Mouse (Mus musculus): Measurements from ENCODE around the gene Btaf1.

GRCm38 (mm10) chr19:36932097-36932496 lies 6.2 kb downstream of the Btaf1 start:
- TF ChIP-seq CTCF (conservative IDR thresholded peaks at IDR 0.05; ENCODE audit: insufficient read depth, insufficient read length, low read depth, low read length) (no peak), POLR2A (IDR thresholded peaks at IDR 0.05; ENCODE audit: low read depth, low read length) (no peak)
